Mouse (Mus musculus) heart, adult 2 months (tissue): Measurements from ENCODE around the gene Kctd19. TPM values are rescaled to one million over a fixed set of nuclear protein-coding genes. Genes with fewer than 3 reads are reported as not detected.
A peak's percentile ranks its signal among the peaks of the same experiment; 100 is the strongest.

Experiments
- DNase-seq, 2 experiments: peaks; one replicate each; pipeline ENCODE4 v3.0.0; 2021
- H3K27ac ChIP-seq: fragments of 200-600 bp; 2 replicates; pipeline ENCODE4 v1.8.1; 2022
- H3K27me3 ChIP-seq: fragments of 200-500 bp; 2 replicates; pipeline ENCODE4 v1.6.1; 2012; ENCODE audit warnings: mild to moderate bottlenecking, low read length, inconsistent platforms, mixed read lengths; ENCODE audit not compliant: control insufficient read depth, insufficient read depth
- H3K36me3 ChIP-seq: fragments of 200-500 bp; 2 replicates; pipeline ENCODE4 v1.6.1; 2012; ENCODE audit warnings: low read length, inconsistent platforms; ENCODE audit not compliant: control insufficient read depth, insufficient read depth
- H3K4me1 ChIP-seq: fragments of 200-500 bp; 2 replicates; pipeline ENCODE4 v1.6.1; 2011; ENCODE audit warnings: low read length; ENCODE audit not compliant: control insufficient read depth, insufficient read depth
- H3K4me3 ChIP-seq: fragments of 200-600 bp; 2 replicates; pipeline ENCODE4 v1.8.1; 2022
- H3K79me2 ChIP-seq: fragments of 200-500 bp; replicated peaks from 2 replicates; pipeline ENCODE4 v1.6.1; 2012; ENCODE audit warnings: mild to moderate bottlenecking, inconsistent platforms, low read length, moderate library complexity, mixed read lengths; ENCODE audit not compliant: control insufficient read depth, insufficient read depth
- H3K9ac ChIP-seq: fragments of 200-500 bp; 2 replicates; pipeline ENCODE4 v1.6.1; 2012; ENCODE audit warnings: low read depth, mild to moderate bottlenecking, control low read depth, inconsistent platforms, low read length, mixed read lengths
- CTCF ChIP-seq: fragments of 200-600 bp; IDR thresholded peaks from 2 replicates; pipeline ENCODE4 v1.8.1; 2022; ENCODE audit warnings: antibody characterized with exemption, mild to moderate bottlenecking, moderate library complexity
- EP300 ChIP-seq: fragments of 200-500 bp; IDR thresholded peaks from 2 replicates; pipeline ENCODE4 v1.6.1; 2011; ENCODE audit warnings: low read depth, low read length, control low read depth; ENCODE audit not compliant: insufficient read depth
- POLR2A ChIP-seq: fragments of 200-500 bp; IDR thresholded peaks from 2 replicates; pipeline ENCODE4 v1.6.1; 2011; ENCODE audit warnings: mild to moderate bottlenecking, low read depth, low read length, control low read depth; ENCODE audit not compliant: insufficient read depth
- WGBS: fragments of 180-500 bp; shearing (Covaris S2); methylation state at CpG from one replicate; pipeline ENCODE4 v1.1.7; 2018; 5-methylcytosine and 5-hydroxymethylcytosine counted together
- intact Hi-C: fragments of 180-260 bp; cut with DNase I; formaldehyde crosslinking; loops from one replicate; pipeline ENCODE4 v1.15.1; 2025
- polyA plus RNA-seq: library from polyadenylated mRNA; depleted of rRNA; stranded (reverse); fragments of >200 nt; gene quantifications from 2 replicates; pipeline ENCODE4 v1.2.3, GENCODE M21; 2012
- total RNA-seq, 2 experiments: library from RNA; stranded (reverse); gene quantifications; 2 replicates each; pipeline ENCODE4 v1.2.3; 2021

Kctd19 gene
- total and polyA plus RNA-seq, 3 experiments: 0.08 to 0.25 (median 0.13) TPM

- H3K79me2 ChIP-seq: no peaks in the 10 kb centered on the region
- WGBS: 40% methylated on average over 12 of the region's 12 CpGs
- DNase-seq: peak in 1 of 2 experiments; percentile 48
- no peaks in the 10 kb centered on the region for H3K36me3 ChIP-seq
- no peak overlapping the region for H3K4me3 ChIP-seq
- H3K4me1 ChIP-seq: peaks cover 5% of the 10 kb centered on the region
- H3K27me3 ChIP-seq: no peaks in the 10 kb centered on the region
- intact Hi-C loops: no loop called here
- TF ChIP-seq CTCF: no peak
- TF ChIP-seq POLR2A: no peak
- TF ChIP-seq EP300: no peak
- no peak overlapping the region for H3K9ac ChIP-seq
- H3K27ac ChIP-seq: peak overlapping the region; percentile 26; the same call in 1 of the 2 replicates
Measured at GRCm38 (mm10) chr8:105361751-105362702, 51.3 kb downstream of the Kctd19 start.

GRCm38 (mm10) chr8:105359646-105360045 lies 53.7 kb downstream of the Kctd19 start:
- no peaks in the 10 kb centered on the region for H3K36me3 ChIP-seq
- H3K27ac ChIP-seq: no peak overlapping the region
- H3K27me3 ChIP-seq: no peaks in the 10 kb centered on the region
- WGBS: 46% methylated on average over 4 of the region's 4 CpGs
- intact Hi-C loops: loop anchor here (1.0 to 5.0 kb wide), 2 partner anchors 38 to 118 kb away; no protein-coding TSS in a partner anchor
- peaks cover 11% of the 10 kb centered on the region for H3K4me1 ChIP-seq
- no peaks in the 10 kb centered on the region for H3K79me2 ChIP-seq
- H3K4me3 ChIP-seq: no peak overlapping the region
- no peak for DNase-seq
- TF ChIP-seq CTCF: peak; percentile 67
- TF ChIP-seq EP300: no peak
- no peak for TF ChIP-seq POLR2A
- no peak overlapping the region for H3K9ac ChIP-seq

- H3K27me3 ChIP-seq: no peaks in the 10 kb centered on the region
- H3K36me3 ChIP-seq: no peaks in the 10 kb centered on the region; the same call in 1 of the 2 replicates
- peaks cover 13% of the 10 kb centered on the region for H3K4me1 ChIP-seq
- H3K27ac ChIP-seq: no peak overlapping the region
- no peak for DNase-seq
- no peak overlapping the region for H3K9ac ChIP-seq
- intact Hi-C loops: loop anchor here (1.0 to 5.0 kb wide), 2 partner anchors 38 to 118 kb away; no protein-coding TSS in a partner anchor
- H3K79me2 ChIP-seq: no peaks in the 10 kb centered on the region
- WGBS: 84% methylated on average over 15 of the region's 15 CpGs
- no peak for TF ChIP-seq POLR2A
- TF ChIP-seq EP300: no peak
- no peak for TF ChIP-seq CTCF
- H3K4me3 ChIP-seq: no peak overlapping the region
Measured at GRCm38 (mm10) chr8:105359208-105359607, 54.1 kb downstream of the Kctd19 start.

GRCm38 (mm10) chr8:105356681-105357080 lies 56.6 kb downstream of the Kctd19 start:
- TF ChIP-seq EP300 (no peak), POLR2A (no peak), CTCF (no peak)
- intact Hi-C loops: loop anchor here (5.0 kb wide), 1 partner anchor 121 kb away; no protein-coding TSS in a partner anchor
- WGBS: 92% methylated on average over 14 of the region's 14 CpGs

GRCm38 (mm10) chr8:105355179-105356024 lies 57.9 kb downstream of the Kctd19 start:
- TF ChIP-seq EP300: peak; percentile 82
- TF ChIP-seq POLR2A: peak; percentile 33; the same call in 1 of the 2 replicates
- no peak for TF ChIP-seq CTCF

More at GRCm38 (mm10) chr8:105356681-105357080, 56.6 kb downstream of the Kctd19 start:
- no peak for DNase-seq
- H3K27me3 ChIP-seq: no peaks in the 10 kb centered on the region
- peaks cover 8% of the 10 kb centered on the region for H3K4me1 ChIP-seq
- H3K79me2 ChIP-seq: no peaks in the 10 kb centered on the region
- no peak overlapping the region for H3K9ac ChIP-seq
- H3K36me3 ChIP-seq: no peaks in the 10 kb centered on the region; the same call in 1 of the 2 replicates
- H3K4me3 ChIP-seq: no peak overlapping the region
- no peak overlapping the region for H3K27ac ChIP-seq

More at GRCm38 (mm10) chr8:105355179-105356024, 57.9 kb downstream of the Kctd19 start:
- Histone ChIP-seq H3K4me3 (no peak overlapping the region), H3K79me2 (no peaks in the 10 kb centered on the region), H3K36me3 (no peaks in the 10 kb centered on the region; the same call in 1 of the 2 replicates), H3K27me3 (no peaks in the 10 kb centered on the region), H3K27ac (peak overlapping the region; percentile 61), H3K9ac (no peak overlapping the region), H3K4me1 (peaks cover 8% of the 10 kb centered on the region)
- WGBS: 64% methylated on average over 26 of the region's 26 CpGs
- intact Hi-C loops: loop anchor here (5.0 kb wide), 1 partner anchor 122 kb away; no protein-coding TSS in a partner anchor
- peak; percentile 65 to 66 for DNase-seq
